Mouse (Mus musculus) olfactory bulb, adult 2 months (tissue): ENCODE results near the gene Actl7a.

Source experiments
- CTCF ChIP-seq: fragments of 200-500 bp; IDR thresholded peaks from 2 replicates; pipeline ENCODE4 v1.5.1; 2012; ENCODE audit warnings: low read depth, mild to moderate bottlenecking, low read length, moderate library complexity; ENCODE audit not compliant: insufficient read depth
- POLR2A ChIP-seq: fragments of 200-500 bp; IDR thresholded peaks from 2 replicates; pipeline ENCODE4 v1.6.1; 2012; ENCODE audit warnings: mild to moderate bottlenecking, low read depth, low read length, moderate library complexity; ENCODE audit not compliant: insufficient read depth

DNA sequence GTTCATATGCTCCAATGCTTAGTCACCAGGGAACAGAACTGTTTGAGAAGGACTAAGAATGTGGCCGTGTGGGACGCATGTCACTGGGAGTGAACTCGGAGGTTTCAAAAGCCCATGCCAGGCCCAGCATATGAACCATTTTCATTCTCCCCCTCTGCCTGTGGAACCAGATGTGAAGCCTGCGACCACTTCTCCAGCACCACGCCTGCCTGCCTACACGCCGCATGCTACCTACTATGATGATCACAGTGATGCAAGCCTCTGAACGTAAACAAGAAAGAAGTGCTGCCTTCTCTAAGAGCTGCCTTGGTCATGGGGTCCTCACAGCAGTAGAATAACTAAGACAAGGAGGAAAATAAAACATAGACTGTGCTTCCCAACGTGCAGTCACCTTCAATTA, 4.2 kb downstream of the Actl7a start:
- TF ChIP-seq CTCF = no peak
- TF ChIP-seq POLR2A = no peak
